Mouse (Mus musculus) hindbrain, embryonic 13.5 days (tissue): ENCODE results near the gene Ccl6. TPM values are rescaled to one million over a fixed set of nuclear protein-coding genes. Genes with fewer than 3 reads are reported as not detected.

Experiments
- ATAC-seq: fragments of 200-750 bp; cut with Nextera tagmentation; 2 replicates; pipeline ENCODE4 v1.8.0; 2017; ENCODE audit warnings: moderate TSS enrichment; ENCODE audit not compliant: low FRiP score
- H3K27ac ChIP-seq: fragments of 300-500 bp; sonication (generic); 2 replicates; pipeline ENCODE4 v1.5.1; 2015; ENCODE audit warnings: inconsistent platforms, mild to moderate bottlenecking, moderate library complexity
- H3K27me3 ChIP-seq: fragments of 300-500 bp; sonication (generic); 2 replicates; pipeline ENCODE4 v1.6.1; 2015; ENCODE audit warnings: mild to moderate bottlenecking, inconsistent platforms
- H3K36me3 ChIP-seq: fragments of 300-500 bp; sonication (generic); 2 replicates; pipeline ENCODE4 v1.6.1; 2015; ENCODE audit warnings: mild to moderate bottlenecking, inconsistent platforms
- H3K4me1 ChIP-seq: fragments of 300-500 bp; sonication (generic); replicated peaks from 2 replicates; pipeline ENCODE4 v1.6.1; 2015; ENCODE audit warnings: inconsistent platforms
- H3K4me2 ChIP-seq: fragments of 300-500 bp; sonication (generic); 2 replicates; pipeline ENCODE4 v1.6.1; 2015; ENCODE audit warnings: inconsistent platforms, mild to moderate bottlenecking, moderate library complexity
- H3K4me3 ChIP-seq: fragments of 300-500 bp; sonication (generic); 2 replicates; pipeline ENCODE4 v1.5.1; 2015; ENCODE audit warnings: mild to moderate bottlenecking, inconsistent platforms
- H3K9ac ChIP-seq: fragments of 300-500 bp; sonication (generic); 2 replicates; pipeline ENCODE4 v1.6.1; 2015; ENCODE audit warnings: mild to moderate bottlenecking, inconsistent platforms
- H3K9me3 ChIP-seq: fragments of 300-500 bp; sonication (generic); 2 replicates; pipeline ENCODE4 v1.6.1; 2016; ENCODE audit warnings: inconsistent platforms
- WGBS: fragments of 180-500 bp; shearing (Covaris S2); methylation state at CpG from one replicate; pipeline ENCODE4 v1.1.7; 2015; 5-methylcytosine and 5-hydroxymethylcytosine counted together
- polyA plus RNA-seq: library from polyadenylated mRNA; unstranded; fragments of >200 nt; fragmentation: Nextera tagmentation; extraction: Ambion mirVana; gene quantifications from 2 replicates; pipeline ENCODE4 v1.2.1, GENCODE M21; 2015

Ccl6 gene
- polyA plus RNA-seq, 1 experiment from 2014 or later = 2.7 TPM

- no peak overlapping the region for H3K9ac ChIP-seq
- H3K36me3 ChIP-seq = no peaks in the 10 kb centered on the region
- no peak overlapping the region for H3K4me3 ChIP-seq
- H3K9me3 ChIP-seq = no peaks in the 10 kb centered on the region
- no peak overlapping the region for H3K4me2 ChIP-seq
- 90% methylated on average over 5 of the region's 5 CpGs for WGBS
- no peak overlapping the region for H3K27ac ChIP-seq
- ATAC-seq = no peak
- H3K4me1 ChIP-seq = no peaks in the 10 kb centered on the region
- H3K27me3 ChIP-seq = no peaks in the 10 kb centered on the region
Observed at GRCm38 (mm10) chr11:83593453-83593852, 566 bp upstream of the Ccl6 start.

DNA sequence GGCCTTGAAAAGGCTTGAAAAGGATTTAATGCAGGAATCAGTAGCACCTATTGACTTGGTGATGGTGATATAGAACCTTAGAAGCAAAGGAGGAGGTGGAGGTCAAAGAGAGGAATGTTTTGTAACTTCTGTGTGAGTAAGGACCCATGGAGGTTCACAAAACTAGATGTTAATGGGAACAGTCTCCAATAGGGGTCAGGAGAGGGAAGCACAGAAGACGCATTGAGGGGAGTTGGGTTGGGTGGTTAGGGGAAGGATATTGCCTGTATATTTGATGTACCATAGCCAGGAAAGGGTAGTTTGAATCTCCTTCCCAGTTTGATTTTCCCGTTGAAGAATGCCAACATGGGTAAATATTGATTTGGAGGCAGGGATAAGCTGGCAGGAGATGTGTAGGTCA lies 8.7 kb downstream of the Ccl6 start:
- Histone ChIP-seq H3K9me3 (no peaks in the 10 kb centered on the region), H3K9ac (no peak overlapping the region), H3K36me3 (no peaks in the 10 kb centered on the region), H3K4me3 (no peak overlapping the region), H3K4me2 (no peak overlapping the region), H3K27me3 (no peaks in the 10 kb centered on the region), H3K27ac (no peak overlapping the region), H3K4me1 (no peaks in the 10 kb centered on the region)
- ATAC-seq = no peak
- 90% methylated on average over 2 of the region's 2 CpGs for WGBS

GRCm38 (mm10) chr11:83583450-83583754 lies 9.5 kb downstream of the Ccl6 start:
- H3K27me3 ChIP-seq = no peaks in the 10 kb centered on the region
- H3K36me3 ChIP-seq = no peaks in the 10 kb centered on the region
- H3K4me3 ChIP-seq = no peak overlapping the region
- H3K27ac ChIP-seq = no peak overlapping the region
- no peaks in the 10 kb centered on the region for H3K4me1 ChIP-seq
- no peak overlapping the region for H3K4me2 ChIP-seq
- H3K9ac ChIP-seq = no peak overlapping the region
- no peaks in the 10 kb centered on the region for H3K9me3 ChIP-seq
- no peak for ATAC-seq

DNA sequence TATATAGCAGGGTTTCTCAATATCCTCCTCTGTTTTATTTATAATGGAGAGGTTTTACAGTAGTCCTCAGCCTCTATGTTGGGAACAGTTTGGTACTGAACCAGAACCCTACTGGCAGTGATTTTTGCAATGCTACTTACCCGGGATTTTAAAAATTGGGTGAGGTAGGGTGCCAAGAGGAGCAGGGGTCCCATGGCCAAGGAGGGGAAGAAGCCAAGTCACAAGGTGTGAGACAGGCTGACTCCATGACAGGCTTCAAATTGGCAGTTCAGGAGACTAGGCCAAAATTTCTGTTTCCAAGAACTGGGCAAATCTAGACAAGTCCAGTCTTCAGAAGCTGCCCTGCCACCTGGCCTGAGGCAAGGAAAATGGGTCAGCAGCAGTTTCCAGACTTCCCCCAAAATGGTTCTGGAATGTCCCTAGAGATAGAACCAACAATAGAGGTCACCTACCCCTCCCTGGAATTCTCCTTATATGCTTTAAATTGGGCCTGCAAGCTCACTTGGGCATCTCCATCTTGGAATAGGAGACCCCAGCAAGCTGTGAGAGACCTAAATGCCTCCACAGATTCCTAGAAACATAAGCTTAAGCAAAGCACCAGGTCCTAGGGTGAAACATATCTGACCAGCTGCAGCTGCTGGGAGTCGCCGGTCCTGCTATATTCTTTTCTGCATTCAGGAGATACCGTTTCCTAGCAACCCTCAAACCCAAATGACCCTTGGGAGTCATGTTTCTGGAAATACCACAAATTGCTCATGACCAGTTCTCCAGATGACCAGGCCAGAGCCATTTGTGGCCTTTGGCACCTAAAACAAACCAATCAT lies 10.0 kb downstream of the Ccl6 start:
- Histone ChIP-seq H3K4me1 (no peaks in the 10 kb centered on the region), H3K4me3 (no peak overlapping the region), H3K9me3 (no peaks in the 10 kb centered on the region), H3K27me3 (no peaks in the 10 kb centered on the region), H3K36me3 (no peaks in the 10 kb centered on the region), H3K9ac (no peak overlapping the region), H3K4me2 (no peak overlapping the region), H3K27ac (no peak overlapping the region)
- 61% methylated on average over 4 of the region's 4 CpGs for WGBS
- no peak for ATAC-seq

DNA sequence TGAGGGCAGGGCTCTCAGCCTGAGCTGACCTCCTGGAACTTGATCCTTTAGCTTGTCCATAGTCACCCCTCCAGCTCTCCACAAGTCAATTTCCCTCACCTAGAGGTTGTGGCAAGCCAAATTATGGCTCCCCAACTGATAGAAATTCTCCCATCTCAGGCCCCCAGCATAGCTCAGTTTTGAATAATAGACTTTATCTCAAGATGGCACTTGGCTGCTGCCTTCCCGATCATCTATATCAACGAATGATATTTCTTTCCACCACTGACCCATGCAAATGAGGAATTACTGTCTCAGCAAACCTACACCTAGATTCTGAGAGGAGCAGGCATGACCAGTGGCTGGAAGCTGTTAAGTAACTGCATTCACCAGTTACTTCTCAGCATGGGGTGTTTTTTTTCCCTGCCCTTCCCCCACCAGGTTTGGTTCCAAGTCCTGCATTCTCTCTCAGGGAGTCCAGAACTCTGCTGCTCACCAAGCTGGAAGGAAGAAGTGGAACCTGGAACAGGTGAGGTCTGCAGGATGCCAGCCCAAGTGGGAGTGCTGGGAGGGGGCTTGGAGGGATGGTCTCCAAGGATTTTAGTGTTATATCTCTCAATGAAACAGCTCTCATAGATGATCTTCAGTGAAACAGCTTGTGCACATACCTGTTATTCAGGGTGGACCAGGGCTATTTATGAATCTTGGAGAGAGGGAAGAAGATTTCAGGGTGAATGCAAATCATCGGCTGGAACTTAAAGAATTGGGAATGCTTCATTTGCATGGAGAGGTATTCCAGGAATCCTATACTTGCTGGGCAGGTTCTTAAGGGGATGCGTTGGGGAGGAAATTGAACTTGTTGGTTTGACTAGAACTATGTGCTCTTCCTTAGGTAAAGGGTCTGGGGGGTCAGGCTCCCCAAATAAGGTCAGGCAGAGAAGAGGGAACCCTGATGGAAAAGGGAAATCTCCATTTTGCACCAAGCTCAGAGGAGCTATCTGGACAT lies 11.0 kb downstream of the Ccl6 start:
- Histone ChIP-seq H3K4me1 (no peaks in the 10 kb centered on the region), H3K4me2 (no peak overlapping the region), H3K9ac (no peak overlapping the region), H3K27ac (no peak overlapping the region), H3K9me3 (no peaks in the 10 kb centered on the region), H3K36me3 (no peaks in the 10 kb centered on the region), H3K27me3 (no peaks in the 10 kb centered on the region), H3K4me3 (no peak overlapping the region)
- no peak for ATAC-seq
- WGBS = 84% methylated on average over 4 of the region's 4 CpGs

GRCm38 (mm10) chr11:83580699-83581232 lies 12.1 kb downstream of the Ccl6 start:
- Histone ChIP-seq H3K4me3 (no peak overlapping the region), H3K9ac (no peak overlapping the region), H3K4me2 (no peak overlapping the region), H3K36me3 (no peaks in the 10 kb centered on the region), H3K4me1 (no peaks in the 10 kb centered on the region), H3K27me3 (no peaks in the 10 kb centered on the region), H3K9me3 (no peaks in the 10 kb centered on the region), H3K27ac (no peak overlapping the region)
- no peak for ATAC-seq
- 54% methylated on average over 1 of the region's 1 CpGs for WGBS

DNA sequence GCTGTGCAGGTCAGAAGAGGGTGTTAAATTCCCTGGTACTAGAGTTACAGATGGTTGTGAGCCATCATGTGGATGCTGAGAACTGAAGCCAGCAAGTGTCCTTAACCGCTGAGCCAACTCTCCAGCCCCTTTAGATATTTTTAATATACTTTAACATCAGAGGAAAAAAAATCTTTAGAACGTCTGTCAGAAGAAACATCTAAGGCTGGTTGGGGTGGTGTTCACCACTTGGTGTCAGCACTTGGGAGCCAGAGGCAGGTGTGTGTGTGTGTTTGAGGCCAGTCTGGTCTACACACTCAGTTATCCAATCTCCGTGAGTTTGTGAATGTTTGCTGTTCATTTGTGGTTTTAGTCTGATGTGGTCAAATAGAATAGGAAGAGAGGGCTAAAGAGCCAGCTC lies 13.9 kb downstream of the Ccl6 start:
- WGBS = 88% methylated on average over 3 of the region's 3 CpGs
- H3K27me3 ChIP-seq = no peaks in the 10 kb centered on the region
- no peaks in the 10 kb centered on the region for H3K9me3 ChIP-seq
- no peak overlapping the region for H3K27ac ChIP-seq
- no peak overlapping the region for H3K4me2 ChIP-seq
- ATAC-seq = no peak
- no peaks in the 10 kb centered on the region for H3K36me3 ChIP-seq
- H3K4me1 ChIP-seq = no peaks in the 10 kb centered on the region
- H3K9ac ChIP-seq = no peak overlapping the region
- H3K4me3 ChIP-seq = no peak overlapping the region

DNA sequence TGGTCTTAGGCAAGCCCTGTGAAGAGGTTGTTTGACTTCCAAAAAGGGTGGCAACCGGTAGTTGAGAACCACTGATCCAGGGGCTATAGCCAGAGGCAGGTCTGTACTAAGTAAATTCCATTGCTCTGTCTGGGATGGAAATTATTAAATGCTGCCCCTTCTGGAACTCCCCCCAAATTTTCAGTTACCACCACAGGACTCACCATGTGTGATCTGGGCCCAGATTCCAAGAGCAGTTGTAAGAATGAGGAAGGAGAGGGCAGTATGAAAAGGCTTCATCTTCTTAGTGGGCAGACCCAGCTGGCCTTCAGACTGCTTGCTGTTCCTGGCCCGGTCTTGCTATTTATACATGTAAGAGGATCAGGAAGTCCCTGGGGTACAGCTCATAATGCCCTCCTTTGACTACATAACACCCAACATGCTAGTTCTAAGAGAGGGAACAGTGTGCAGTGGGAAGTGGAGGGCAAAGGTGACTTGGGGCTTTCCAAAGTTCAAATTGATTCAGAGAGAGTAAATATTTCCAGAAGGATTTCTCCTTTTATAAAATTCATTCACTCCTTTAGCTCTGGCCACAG lies 14.6 kb downstream of the Ccl6 start, which contains the start of gene Ccl9:
Gene Ccl9 (minus strand): TSS at position 451 of the 575 bp plus-strand sequence.
- no peaks in the 10 kb centered on the region for H3K27me3 ChIP-seq
- no peak within 1 kb of the TSS for H3K4me3 ChIP-seq
- H3K36me3 ChIP-seq = no peaks in the 10 kb centered on the region
- H3K27ac ChIP-seq = no peak within 1 kb of the TSS
- H3K4me2 ChIP-seq = no peak within 1 kb of the TSS
- no peak within 1 kb of the TSS for H3K9ac ChIP-seq
- no peak for ATAC-seq
- 70% methylated on average over 2 of the region's 2 CpGs for WGBS
- H3K4me1 ChIP-seq = no peaks in the 10 kb centered on the region
- no peaks in the 10 kb centered on the region for H3K9me3 ChIP-seq

GRCm38 (mm10) chr11:83576927-83577555 lies 15.8 kb downstream of the Ccl6 start:
- Histone ChIP-seq H3K9ac (no peak overlapping the region), H3K9me3 (no peaks in the 10 kb centered on the region), H3K36me3 (no peaks in the 10 kb centered on the region), H3K4me3 (no peak overlapping the region), H3K4me2 (no peak overlapping the region), H3K4me1 (no peaks in the 10 kb centered on the region), H3K27ac (no peak overlapping the region), H3K27me3 (no peaks in the 10 kb centered on the region)
- ATAC-seq = no peak
- 86% methylated on average over 4 of the region's 4 CpGs for WGBS

DNA sequence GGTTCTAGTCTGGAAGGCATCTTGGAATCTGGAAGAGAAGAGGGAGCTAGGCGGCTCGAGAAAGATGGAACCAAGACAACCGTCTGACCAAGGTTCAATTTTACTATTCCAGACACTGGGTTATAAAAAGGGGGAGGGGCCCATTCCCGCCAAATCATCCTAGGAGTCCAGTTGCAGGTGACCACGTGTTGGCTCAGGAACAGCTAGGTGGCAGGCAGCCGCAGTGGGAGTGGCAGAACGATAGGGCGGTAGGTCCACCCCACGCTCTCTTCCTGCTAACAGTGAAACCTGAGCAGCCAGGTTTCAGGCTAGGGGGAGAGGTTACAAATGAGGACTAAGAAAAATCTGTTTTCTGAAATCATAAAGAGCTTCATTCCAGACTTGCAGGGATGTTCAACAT lies 20.1 kb downstream of the Ccl6 start:
- Histone ChIP-seq H3K36me3 (no peaks in the 10 kb centered on the region), H3K4me2 (no peak overlapping the region), H3K4me3 (no peak overlapping the region), H3K4me1 (no peaks in the 10 kb centered on the region), H3K27me3 (no peaks in the 10 kb centered on the region), H3K27ac (no peak overlapping the region), H3K9ac (no peak overlapping the region), H3K9me3 (no peaks in the 10 kb centered on the region)
- 72% methylated on average over 9 of the region's 9 CpGs for WGBS
- ATAC-seq = no peak

- Histone ChIP-seq H3K4me1 (no peaks in the 10 kb centered on the region), H3K36me3 (no peaks in the 10 kb centered on the region), H3K4me2 (no peak overlapping the region), H3K27me3 (no peaks in the 10 kb centered on the region), H3K9ac (no peak overlapping the region), H3K9me3 (no peaks in the 10 kb centered on the region), H3K4me3 (no peak overlapping the region), H3K27ac (no peak overlapping the region)
- ATAC-seq = no peak
- WGBS = 93% methylated on average over 8 of the region's 8 CpGs
Observed at GRCm38 (mm10) chr11:83572223-83572622, 20.7 kb downstream of the Ccl6 start.

GRCm38 (mm10) chr11:83570189-83570588 lies 22.7 kb downstream of the Ccl6 start:
- Histone ChIP-seq H3K4me1 (no peaks in the 10 kb centered on the region), H3K27ac (no peak overlapping the region), H3K27me3 (no peaks in the 10 kb centered on the region), H3K4me3 (no peak overlapping the region), H3K4me2 (no peak overlapping the region), H3K36me3 (no peaks in the 10 kb centered on the region), H3K9ac (no peak overlapping the region), H3K9me3 (no peaks in the 10 kb centered on the region)
- WGBS = 90% methylated on average over 2 of the region's 2 CpGs
- ATAC-seq = no peak
